Mouse (Mus musculus) bone marrow macrophage, adult 2 months (primary cell): ENCODE data around the gene Riok1.

Experiments
- CTCF ChIP-seq: IDR thresholded peaks from 2 replicates; pipeline ENCODE4 v1.5.1; 2012; ENCODE audit warnings: low read depth, mild to moderate bottlenecking, low read length, moderate library complexity
- POLR2A ChIP-seq: IDR thresholded peaks from 2 replicates; pipeline ENCODE4 v1.6.1; 2012; ENCODE audit warnings: mild to moderate bottlenecking, low read depth, low read length, borderline replicate concordance

GRCm38 (mm10) chr13:38080014-38080413 is 43.2 kb downstream of the Riok1 start:
- TF ChIP-seq CTCF: no peak
- TF ChIP-seq POLR2A: no peak
